Mouse (Mus musculus) hindbrain, embryonic 10.5 days (tissue): ENCODE results near the gene Ccdc12. TPM values are rescaled to one million over a fixed set of nuclear protein-coding genes. Genes with fewer than 3 reads are reported as not detected.
A peak's percentile ranks its signal among the peaks of the same experiment; 100 is the strongest.

Source experiments
- DNase-seq: peaks from one replicate; pipeline ENCODE4 v3.0.0-alpha.2; 2017; ENCODE audit warnings: low spot score
- H3K27ac ChIP-seq: fragments of 300-500 bp; sonication (generic); 2 replicates; pipeline ENCODE4 v1.5.1; 2016; ENCODE audit warnings: mild to moderate bottlenecking, moderate library complexity
- H3K27me3 ChIP-seq: fragments of 300-500 bp; sonication (generic); 2 replicates; pipeline ENCODE4 v1.6.1; 2016; ENCODE audit warnings: mild to moderate bottlenecking; ENCODE audit not compliant: poor library complexity, insufficient read depth, severe bottlenecking
- H3K36me3 ChIP-seq: fragments of 300-500 bp; sonication (generic); 2 replicates; pipeline ENCODE4 v1.6.1; 2016; ENCODE audit warnings: mild to moderate bottlenecking, moderate library complexity
- H3K4me1 ChIP-seq: fragments of 300-500 bp; sonication (generic); replicated peaks from 2 replicates; pipeline ENCODE4 v1.6.1; 2016; ENCODE audit warnings: mild to moderate bottlenecking
- H3K4me3 ChIP-seq: fragments of 300-500 bp; sonication (generic); 2 replicates; pipeline ENCODE4 v1.5.1; 2016; ENCODE audit warnings: mild to moderate bottlenecking, moderate library complexity
- H3K9me3 ChIP-seq: fragments of 300-500 bp; sonication (generic); 2 replicates; pipeline ENCODE4 v1.6.1; 2016; ENCODE audit warnings: mild to moderate bottlenecking, moderate library complexity
- WGBS: fragments of 180-500 bp; shearing (Covaris S2); methylation state at CpG from one replicate; pipeline ENCODE4 v1.1.7; 2016; 5-methylcytosine and 5-hydroxymethylcytosine counted together
- polyA plus RNA-seq: library from polyadenylated mRNA; unstranded; fragments of >200 nt; fragmentation: Nextera tagmentation; extraction: Ambion mirVana; gene quantifications from 2 replicates; pipeline ENCODE4 v1.2.1, GENCODE M21; 2016

The Ccdc12 gene
- polyA plus RNA-seq, 1 experiment from 2014 or later = 180 TPM

DNA sequence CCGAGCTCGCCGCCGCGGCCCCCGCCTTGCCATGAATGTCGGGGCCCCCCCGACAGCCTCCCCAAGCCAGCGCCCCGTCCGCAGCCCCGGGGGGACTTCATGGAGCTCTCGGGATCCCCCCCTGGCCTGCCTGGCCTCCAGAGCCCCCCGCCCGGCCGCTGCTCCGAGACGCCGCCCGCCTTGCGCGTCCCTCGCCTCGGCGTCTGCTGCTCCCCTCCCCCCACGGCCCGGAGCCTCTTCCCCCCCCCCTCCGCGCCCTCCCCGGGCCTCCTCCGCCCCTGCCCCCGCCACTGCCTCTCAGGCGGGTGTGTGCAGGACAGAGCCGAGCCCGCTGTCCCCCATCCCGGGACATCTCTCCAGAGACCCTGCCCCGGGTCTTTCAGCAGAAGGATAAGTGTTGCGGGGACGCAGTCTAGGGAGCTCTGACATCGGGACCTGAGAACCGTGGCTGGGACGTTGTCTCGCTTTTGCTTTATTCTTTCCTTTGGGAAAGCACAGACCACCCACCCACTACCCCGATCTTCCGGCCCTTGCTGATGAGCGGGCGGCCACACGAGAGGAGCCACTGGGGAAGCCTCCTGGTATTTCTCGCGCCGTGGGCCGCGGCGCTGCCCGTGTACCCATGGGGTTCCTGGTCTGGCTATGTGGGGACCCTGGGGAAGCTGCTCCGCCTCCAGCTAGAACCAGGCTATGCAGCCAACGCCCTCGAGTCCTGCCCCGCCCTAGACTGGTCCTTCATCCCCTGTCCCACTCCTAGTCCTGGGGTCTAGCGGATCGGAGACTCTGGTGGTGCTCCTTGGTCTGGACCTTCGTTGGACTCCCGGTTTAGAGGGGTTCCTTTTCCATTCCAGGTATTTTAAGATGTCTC is 87.4 kb downstream of the Ccdc12 start:
- no peaks in the 10 kb centered on the region for H3K36me3 ChIP-seq
- H3K4me3 ChIP-seq = peak overlapping the region; percentile 79
- WGBS = 2% methylated on average over 62 of the region's 63 CpGs
- peaks cover 57% of the 10 kb centered on the region for H3K4me1 ChIP-seq
- H3K9me3 ChIP-seq = no peaks in the 10 kb centered on the region
- H3K27me3 ChIP-seq = peaks cover 81% of the 10 kb centered on the region
- peak overlapping the region; percentile 94 for H3K27ac ChIP-seq
- peak; percentile 72 for DNase-seq

DNA sequence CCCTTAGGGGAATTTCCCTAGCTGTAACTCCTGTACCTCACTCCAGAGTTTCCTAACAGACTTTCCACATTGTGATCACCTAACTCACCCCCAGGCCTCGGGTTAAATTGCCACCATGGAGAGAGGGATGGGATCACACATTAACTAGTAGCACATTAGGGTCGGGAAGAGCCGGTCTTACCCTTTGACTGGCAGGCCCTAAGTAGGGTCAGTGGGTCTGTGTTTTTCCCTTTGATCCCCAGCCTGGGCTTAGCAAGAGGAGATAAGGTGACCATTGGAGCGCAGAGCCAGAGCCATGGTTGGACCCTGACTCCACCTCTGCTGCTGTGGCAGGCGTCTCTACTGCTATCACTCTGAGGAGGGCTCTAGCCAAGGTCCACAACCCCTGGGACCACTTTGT is 89.4 kb downstream of the Ccdc12 start:
- Histone ChIP-seq H3K4me3 (no peak overlapping the region), H3K9me3 (no peaks in the 10 kb centered on the region), H3K27me3 (peaks cover 72% of the 10 kb centered on the region), H3K36me3 (no peaks in the 10 kb centered on the region), H3K27ac (no peak overlapping the region), H3K4me1 (peaks cover 60% of the 10 kb centered on the region)
- no peak for DNase-seq
- WGBS = 9% methylated on average over 5 of the region's 5 CpGs

DNA sequence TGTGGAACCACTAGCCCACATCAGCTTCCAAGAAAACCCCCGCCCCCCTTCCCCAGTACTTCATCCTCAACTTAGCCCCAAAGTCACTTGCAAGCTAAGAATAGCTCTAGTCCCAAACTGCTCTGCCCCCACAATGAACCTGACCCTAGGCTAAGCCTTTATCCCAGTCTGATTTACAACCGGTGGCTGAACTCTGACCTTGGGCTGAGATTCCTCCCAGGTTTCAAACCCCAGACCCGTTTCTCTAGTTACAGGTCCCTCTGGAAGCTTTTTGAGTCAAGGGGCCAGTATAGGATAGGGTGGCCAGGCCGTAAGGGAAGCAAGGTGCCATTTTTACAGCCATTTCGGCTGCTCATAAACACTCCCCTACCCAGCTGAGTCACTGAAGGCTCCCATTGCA is 89.9 kb downstream of the Ccdc12 start:
- no peak for DNase-seq
- H3K4me3 ChIP-seq = no peak overlapping the region
- 40% methylated on average over 5 of the region's 5 CpGs for WGBS
- peaks cover 67% of the 10 kb centered on the region for H3K27me3 ChIP-seq
- peaks cover 60% of the 10 kb centered on the region for H3K4me1 ChIP-seq
- 0 out of 2 replicates have a peak overlapping the region, but pooled peaks have one; percentile 40 for H3K27ac ChIP-seq
- no peaks in the 10 kb centered on the region for H3K36me3 ChIP-seq
- no peaks in the 10 kb centered on the region for H3K9me3 ChIP-seq

DNA sequence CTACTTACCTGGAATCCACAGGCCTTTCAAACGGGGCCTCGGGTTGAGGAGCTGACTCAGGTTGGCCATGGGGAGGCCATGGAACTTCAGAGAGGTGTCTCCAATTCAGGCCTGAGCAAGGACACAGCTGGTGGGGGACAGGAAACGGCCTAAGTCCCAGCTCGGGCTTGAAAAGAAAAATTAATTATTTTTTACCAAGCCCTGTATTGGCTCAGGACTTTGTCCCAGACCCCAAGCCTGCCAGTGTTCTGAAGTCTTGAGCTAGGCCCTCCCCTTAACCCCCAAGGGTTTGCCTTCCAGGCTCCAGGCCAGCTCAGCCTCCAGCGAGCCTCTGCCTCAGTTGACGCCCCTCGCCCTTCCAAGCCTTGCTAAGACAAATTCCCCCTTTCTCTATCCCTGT is 90.7 kb downstream of the Ccdc12 start, which contains the start of gene Pth1r:
Pth1r (minus strand) TSS at position 185 of the 400 bp plus-strand sequence.
- Histone ChIP-seq H3K27me3 (peaks cover 65% of the 10 kb centered on the region), H3K36me3 (no peaks in the 10 kb centered on the region), H3K9me3 (no peaks in the 10 kb centered on the region), H3K27ac (0 out of 2 replicates have a peak within 1 kb of the TSS, but pooled peaks have one; percentile 40), H3K4me3 (no peak within 1 kb of the TSS), H3K4me1 (peaks cover 59% of the 10 kb centered on the region)
- 71% methylated on average over 7 of the region's 7 CpGs for WGBS
- no peak for DNase-seq

DNA sequence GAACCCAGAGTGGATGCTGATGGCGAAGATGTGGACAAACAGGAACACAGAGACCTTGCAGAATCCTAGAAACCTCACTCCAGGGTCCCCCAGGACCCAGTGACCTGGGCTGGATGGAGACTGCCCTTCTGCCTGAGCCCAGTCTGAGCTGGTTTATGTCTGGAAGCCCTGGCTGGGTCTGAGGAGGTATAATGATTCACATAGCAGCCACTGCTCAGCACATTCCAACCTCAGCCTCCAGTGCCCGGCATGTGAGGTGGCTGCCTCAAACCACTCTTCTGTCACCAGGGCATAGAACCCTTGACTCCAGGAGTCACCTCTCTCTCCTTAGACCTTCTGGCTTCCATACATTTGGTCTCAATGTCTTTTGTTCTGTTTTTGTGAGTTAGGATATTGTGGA is 92.1 kb downstream of the Ccdc12 start:
- WGBS = 64% methylated on average over 2 of the region's 2 CpGs
- H3K36me3 ChIP-seq = no peaks in the 10 kb centered on the region
- no peak overlapping the region for H3K27ac ChIP-seq
- no peak for DNase-seq
- H3K9me3 ChIP-seq = no peaks in the 10 kb centered on the region
- H3K4me1 ChIP-seq = peaks cover 58% of the 10 kb centered on the region
- H3K4me3 ChIP-seq = no peak overlapping the region
- peaks cover 58% of the 10 kb centered on the region for H3K27me3 ChIP-seq

DNA sequence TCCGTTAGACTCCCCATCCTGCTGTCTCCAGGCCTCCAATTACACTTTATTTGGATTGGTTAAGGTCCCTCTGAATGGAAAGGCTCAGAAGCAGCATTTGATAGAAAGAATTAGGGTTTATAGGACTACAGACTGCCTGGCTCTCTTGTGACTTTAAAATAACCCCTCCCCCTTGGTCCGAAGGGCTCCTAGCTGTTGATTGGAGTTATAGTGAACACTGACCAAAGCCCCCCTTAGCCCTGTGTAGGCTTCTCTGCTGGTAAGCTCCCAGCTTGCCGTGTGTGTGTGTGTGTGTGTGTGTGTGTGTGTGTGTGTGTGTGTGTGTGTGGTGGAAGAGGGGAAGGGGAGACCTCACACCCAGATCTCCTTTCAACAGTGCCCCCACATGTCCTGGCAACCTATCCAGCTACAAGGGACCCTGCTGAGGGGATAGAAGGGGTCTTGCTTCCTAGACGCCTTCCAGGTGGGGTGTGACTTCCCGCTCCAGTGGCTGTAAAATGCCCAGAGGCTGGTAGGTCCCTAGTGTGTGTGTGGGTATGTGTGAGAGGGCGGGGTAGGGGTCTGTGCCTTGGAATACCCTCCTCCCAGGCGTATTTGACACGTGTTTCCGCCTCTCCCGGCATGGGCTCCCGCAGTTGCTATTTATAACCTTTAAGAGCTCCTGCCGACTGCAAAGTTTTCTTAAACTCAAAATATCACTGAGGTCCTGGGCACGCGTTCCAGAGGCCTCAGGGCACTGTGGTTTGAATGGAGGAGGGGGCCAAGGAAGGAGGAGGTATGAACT is 94.3 kb downstream of the Ccdc12 start:
- peak overlapping the region; percentile 3 for H3K27ac ChIP-seq
- no peak overlapping the region for H3K4me3 ChIP-seq
- peaks cover 37% of the 10 kb centered on the region for H3K27me3 ChIP-seq
- H3K36me3 ChIP-seq = no peaks in the 10 kb centered on the region
- DNase-seq = no peak
- H3K4me1 ChIP-seq = peaks cover 60% of the 10 kb centered on the region
- WGBS = 44% methylated on average over 14 of the region's 14 CpGs
- no peaks in the 10 kb centered on the region for H3K9me3 ChIP-seq

DNA sequence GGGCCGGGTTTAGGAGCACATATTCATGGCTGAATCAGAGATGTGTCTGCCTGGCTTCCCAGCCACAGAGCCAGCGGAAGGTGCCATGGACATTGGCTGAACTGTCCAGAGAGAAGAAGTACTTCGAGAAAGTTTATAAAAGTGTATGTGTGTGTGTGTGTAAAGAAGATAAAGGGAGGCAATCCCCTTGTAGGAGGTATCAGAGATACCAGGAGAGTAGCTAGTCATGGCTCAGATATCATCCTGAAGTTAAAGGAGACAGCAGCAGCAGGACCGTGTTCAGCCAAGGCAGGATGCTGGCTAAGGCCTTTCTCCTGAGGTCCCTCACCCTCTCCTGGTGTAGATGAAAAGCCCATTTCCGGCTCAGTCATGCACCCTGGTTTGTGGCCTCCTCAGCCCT is 95.1 kb downstream of the Ccdc12 start:
- 85% methylated on average over 5 of the region's 5 CpGs for WGBS
- Histone ChIP-seq H3K4me1 (peaks cover 51% of the 10 kb centered on the region), H3K27ac (peak overlapping the region; percentile 3), H3K9me3 (no peaks in the 10 kb centered on the region), H3K36me3 (no peaks in the 10 kb centered on the region), H3K4me3 (no peak overlapping the region), H3K27me3 (peaks cover 28% of the 10 kb centered on the region)
- DNase-seq = no peak

DNA sequence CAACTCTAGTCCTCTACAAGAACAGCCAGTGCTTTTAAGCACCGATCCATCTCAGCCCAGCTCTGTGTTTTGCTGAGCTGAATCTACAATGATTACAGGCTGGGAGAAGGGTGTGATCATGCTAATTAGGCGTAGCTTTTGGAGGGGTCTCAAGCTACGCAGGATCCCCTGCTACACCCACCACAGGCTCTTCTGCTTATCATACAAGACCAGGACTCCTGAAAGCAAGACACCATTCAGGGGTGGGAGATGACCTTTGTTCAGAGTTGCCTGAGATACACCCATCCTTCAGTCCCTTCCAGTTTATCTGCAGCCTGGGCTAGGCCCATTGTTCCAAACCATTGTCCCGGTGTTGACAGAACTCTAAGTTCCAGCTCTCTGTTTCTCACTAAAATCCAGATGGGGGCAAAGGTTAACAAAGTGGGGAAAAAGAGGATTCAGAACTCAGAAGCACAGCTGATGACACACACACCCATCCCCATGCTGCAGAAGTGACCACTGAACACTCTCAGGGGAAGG is 96.7 kb downstream of the Ccdc12 start:
- peaks cover 43% of the 10 kb centered on the region for H3K4me1 ChIP-seq
- DNase-seq = no peak
- 66% methylated on average over 4 of the region's 4 CpGs for WGBS

DNA sequence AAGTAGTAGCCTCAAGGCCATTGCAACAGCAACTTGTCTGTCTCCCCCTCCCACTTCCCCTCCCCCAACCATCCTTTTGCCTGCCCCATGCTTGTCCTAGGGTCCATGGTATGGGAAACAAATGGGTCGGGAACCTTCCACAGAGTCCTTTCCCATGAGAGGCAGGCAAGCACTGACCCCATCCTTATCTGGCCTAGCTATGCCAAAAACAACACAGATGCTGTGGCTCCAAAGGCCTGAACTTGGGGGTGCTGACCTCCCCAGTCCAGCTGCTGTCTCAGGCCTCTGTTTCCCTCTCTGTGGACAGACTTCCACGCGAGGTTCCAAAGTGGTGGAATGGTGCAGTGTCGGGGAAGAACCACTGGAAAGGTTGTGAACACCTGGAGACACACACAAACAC is 97.5 kb downstream of the Ccdc12 start:
- no peak for DNase-seq
- WGBS = 86% methylated on average over 4 of the region's 4 CpGs
- H3K4me3 ChIP-seq = no peak overlapping the region
- peaks cover 12% of the 10 kb centered on the region for H3K27me3 ChIP-seq
- no peak overlapping the region for H3K27ac ChIP-seq
- no peaks in the 10 kb centered on the region for H3K9me3 ChIP-seq
- H3K36me3 ChIP-seq = no peaks in the 10 kb centered on the region
- H3K4me1 ChIP-seq = peaks cover 43% of the 10 kb centered on the region

More for the DNA sequence above, 96.7 kb downstream of the Ccdc12 start:
- Histone ChIP-seq H3K9me3 (no peaks in the 10 kb centered on the region), H3K27ac (peak overlapping the region; percentile 50; the same call in 1 of the 2 replicates), H3K36me3 (no peaks in the 10 kb centered on the region), H3K4me3 (no peak overlapping the region), H3K27me3 (peaks cover 16% of the 10 kb centered on the region)

DNA sequence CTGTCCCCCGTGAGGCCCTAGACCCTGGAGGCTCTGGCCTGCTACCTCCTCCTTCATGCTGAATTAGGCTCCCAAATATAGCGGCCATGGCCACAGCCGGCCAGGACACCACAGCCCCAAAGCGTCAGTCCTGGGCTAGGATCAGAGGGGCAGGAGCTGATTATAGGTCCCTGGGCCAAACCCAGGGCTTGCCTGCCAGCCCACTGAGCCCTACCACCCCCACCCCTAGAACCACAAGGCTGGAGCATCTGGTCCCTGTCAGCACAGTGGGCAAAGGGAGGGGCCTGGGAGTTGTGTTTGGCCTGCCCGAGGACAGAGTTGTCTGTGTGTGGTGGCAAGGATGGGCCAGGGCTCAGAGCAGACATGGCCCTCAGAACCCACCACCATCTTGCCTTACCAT is 101.5 kb downstream of the Ccdc12 start:
- H3K4me3 ChIP-seq = no peak overlapping the region
- DNase-seq = no peak
- no peak overlapping the region for H3K27ac ChIP-seq
- H3K36me3 ChIP-seq = no peaks in the 10 kb centered on the region
- 84% methylated on average over 5 of the region's 5 CpGs for WGBS
- H3K9me3 ChIP-seq = no peaks in the 10 kb centered on the region
- peaks cover 5% of the 10 kb centered on the region; the same call in 1 of the 2 replicates for H3K27me3 ChIP-seq
- H3K4me1 ChIP-seq = peaks cover 33% of the 10 kb centered on the region

DNA sequence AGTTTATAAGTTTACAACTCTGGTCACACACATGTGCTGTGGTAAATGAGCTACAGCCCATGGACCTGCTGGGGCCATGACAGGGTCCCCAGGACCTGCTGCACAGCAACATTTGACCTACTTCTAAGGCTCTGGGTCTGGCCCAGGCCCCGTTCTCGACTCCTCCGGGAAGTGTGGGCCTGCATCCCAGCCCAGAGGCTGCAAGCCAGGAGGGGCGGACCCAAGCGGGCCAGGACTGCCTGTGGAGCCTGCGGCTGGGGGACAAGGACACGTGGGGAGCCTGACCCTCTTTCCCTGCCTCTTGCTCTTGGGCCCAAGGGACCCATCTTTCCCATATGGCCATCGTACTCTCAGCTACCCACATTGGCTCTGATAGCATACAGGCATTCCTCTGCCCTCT is 102.3 kb downstream of the Ccdc12 start:
- H3K36me3 ChIP-seq = no peaks in the 10 kb centered on the region
- H3K27ac ChIP-seq = no peak overlapping the region

DNA sequence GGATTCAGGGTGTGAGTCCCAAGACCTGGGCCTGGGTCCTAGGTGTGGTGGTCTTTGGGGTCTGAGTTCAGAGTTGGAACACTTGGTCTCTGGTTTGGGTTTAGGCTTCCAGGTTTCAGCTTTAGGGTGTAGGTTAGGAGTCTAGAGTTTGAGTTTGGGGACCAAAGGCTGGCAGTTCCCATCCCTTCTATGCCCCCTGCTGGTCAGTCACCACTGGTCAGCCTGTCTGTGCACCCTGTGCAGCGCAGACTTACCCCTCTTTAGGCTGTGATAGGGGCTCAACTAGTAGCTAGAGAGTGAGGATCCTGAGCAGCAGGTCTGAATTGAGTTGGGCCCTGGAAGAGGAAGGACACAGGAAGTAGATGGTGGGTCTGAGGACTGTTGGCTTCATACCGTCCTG is 103.0 kb downstream of the Ccdc12 start:
- WGBS = 58% methylated on average over 2 of the region's 2 CpGs
- Histone ChIP-seq H3K4me3 (no peak overlapping the region), H3K4me1 (peaks cover 26% of the 10 kb centered on the region), H3K36me3 (no peaks in the 10 kb centered on the region), H3K27ac (no peak overlapping the region), H3K9me3 (no peaks in the 10 kb centered on the region), H3K27me3 (peaks cover 18% of the 10 kb centered on the region)
- peak; percentile 56 for DNase-seq

More for the DNA sequence above, 102.3 kb downstream of the Ccdc12 start:
- H3K9me3 ChIP-seq = no peaks in the 10 kb centered on the region
- H3K4me1 ChIP-seq = peaks cover 29% of the 10 kb centered on the region
- H3K4me3 ChIP-seq = no peak overlapping the region
- H3K27me3 ChIP-seq = peaks cover 12% of the 10 kb centered on the region
- 75% methylated on average over 8 of the region's 8 CpGs for WGBS
- DNase-seq = no peak

DNA sequence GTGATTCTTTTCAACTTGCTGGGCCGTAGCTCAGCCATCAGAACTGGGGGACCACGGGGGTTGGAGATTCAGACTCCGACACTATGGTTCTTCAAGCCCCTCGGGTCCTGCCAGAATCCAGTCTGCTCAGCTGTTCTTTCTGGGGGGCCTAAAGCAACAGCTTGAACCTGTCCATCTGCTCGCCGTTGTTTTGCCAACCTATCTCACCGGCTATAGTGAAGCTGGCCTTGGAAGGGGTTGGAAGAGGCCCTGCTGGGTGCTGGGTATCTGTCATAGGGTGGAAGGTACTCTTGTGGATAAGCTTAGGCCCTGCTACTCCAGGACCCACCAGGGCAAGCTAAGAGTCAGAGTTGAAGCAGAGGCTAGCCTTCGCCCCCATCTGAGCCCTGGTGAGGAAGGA is 104.6 kb downstream of the Ccdc12 start:
- Histone ChIP-seq H3K4me1 (peaks cover 26% of the 10 kb centered on the region), H3K9me3 (no peaks in the 10 kb centered on the region), H3K36me3 (no peaks in the 10 kb centered on the region), H3K27ac (no peak overlapping the region), H3K4me3 (no peak overlapping the region), H3K27me3 (peaks cover 20% of the 10 kb centered on the region)
- DNase-seq = no peak
- 87% methylated on average over 8 of the region's 8 CpGs for WGBS
